ENCODE assay signal across 11 mouse cellular contexts in the genomic region with DNA sequence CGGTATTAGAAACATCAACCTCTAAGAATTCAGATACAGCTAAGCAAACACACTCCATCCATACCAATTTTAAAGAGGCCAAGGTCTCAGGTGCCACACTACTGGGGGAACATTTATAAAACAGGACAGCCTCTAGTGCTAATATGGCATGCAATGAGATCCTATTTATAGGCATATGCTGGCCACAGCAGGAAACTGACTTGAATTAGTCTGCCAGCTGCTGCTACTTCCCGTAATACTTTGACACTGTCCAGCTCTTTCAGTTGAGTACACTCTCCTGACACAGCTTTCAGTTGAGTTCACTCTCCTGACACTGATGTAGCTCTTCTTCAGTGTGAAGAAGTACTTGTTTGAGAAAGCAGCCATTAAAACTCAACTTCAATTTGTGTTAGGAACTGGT.
DNase-seq lines count a peak whose midpoint lies in the region; ATAC-seq and TF ChIP-seq lines count a peak whose summit lies in the region.
"Had no signal": no experiment of that assay in that cellular context is flagged by ENCODE, and none has a peak within 500 bp of the region (broad histone marks: within the 10 kb centered on the region; RNA-seq: fewer than 3 reads in every experiment).

No protein-coding gene starts in this region.

- peak; percentile 90 for DNase-seq in 416B (ENCODE audit: low read depth)
- DNase-seq in brain, embryonic 14.5 days (ENCODE audit: low read depth): peak; percentile 42
- DNase-seq in heart, postnatal 14 days: peak; percentile 7 to 41
- no peak for DNase-seq in left cerebral cortex, adult 18-20 months (ENCODE audit: low spot score in 2 of 2)
- DNase-seq in layer of hippocampus, adult 9-11 months: no peak
- no peak for DNase-seq in ovary, postnatal 14 days (ENCODE audit: low spot score)
- DNase-seq: cerebellum, postnatal 36 days; kidney, adult 11 months had no signal

- no peaks in the 10 kb centered on the region for H3K36me3 ChIP-seq in hindbrain, embryonic 12.5 days
- no peaks in the 10 kb centered on the region for H3K36me3 ChIP-seq in hindbrain, embryonic 13.5 days

- H3K4me1 ChIP-seq in hindbrain, embryonic 12.5 days: 0 out of 2 replicates have a peak, but pooled peaks cover 2% of the 10 kb centered on the region
- H3K4me1 ChIP-seq in hindbrain, embryonic 13.5 days (replicated peaks): peaks cover 8% of the 10 kb centered on the region; the same call in 1 of the 2 replicates
- H3K4me1 ChIP-seq: forebrain, embryonic 15.5 days had no signal

- no peak for TF ChIP-seq CTCF in brain, embryonic 14.5 days (IDR thresholded peaks at IDR 0.05; ENCODE audit: borderline replicate concordance, extremely low read depth, insufficient read depth, insufficient read length)

- H3K4me3 ChIP-seq in hindbrain, embryonic 12.5 days: no peak overlapping the region
- no peak overlapping the region for H3K4me3 ChIP-seq in hindbrain, embryonic 13.5 days
- H3K4me3 ChIP-seq: forebrain, embryonic 15.5 days had no signal

- WGBS in hindbrain, embryonic 12.5 days: 46% methylated on average over 2 of the region's 2 CpGs
- 44% methylated on average over 2 of the region's 2 CpGs for WGBS in hindbrain, embryonic 13.5 days

- no peak for TF ChIP-seq POLR2A in brain, embryonic 14.5 days (IDR thresholded peaks at IDR 0.05; ENCODE audit: borderline replicate concordance, extremely low read depth, insufficient read depth, insufficient read length, poor library complexity, severe bottlenecking)

- no peak overlapping the region for H3K9ac ChIP-seq in hindbrain, embryonic 12.5 days
- H3K9ac ChIP-seq in hindbrain, embryonic 13.5 days: no peak overlapping the region
- H3K9ac ChIP-seq: forebrain, embryonic 15.5 days had no signal

- H3K4me2 ChIP-seq in hindbrain, embryonic 12.5 days (replicated peaks): no peak overlapping the region
- no peak overlapping the region for H3K4me2 ChIP-seq in hindbrain, embryonic 13.5 days
- H3K4me2 ChIP-seq: forebrain, embryonic 15.5 days had no signal

- ATAC-seq in hindbrain, embryonic 12.5 days (ENCODE audit: low FRiP score): peak; percentile 61
- ATAC-seq in hindbrain, embryonic 13.5 days (ENCODE audit: low FRiP score): no peak
- ATAC-seq: forebrain, embryonic 15.5 days had no signal

- intact Hi-C loops in heart, postnatal 14 days (cut with DNase I): loop anchor here (5.0 kb wide), 1 partner anchor 46 kb away; no protein-coding TSS in a partner anchor

- no peaks in the 10 kb centered on the region for H3K27me3 ChIP-seq in hindbrain, embryonic 12.5 days
- no peaks in the 10 kb centered on the region for H3K27me3 ChIP-seq in hindbrain, embryonic 13.5 days
- H3K27me3 ChIP-seq: forebrain, embryonic 15.5 days had no signal

- H3K27ac ChIP-seq in hindbrain, embryonic 12.5 days: no peak overlapping the region
- H3K27ac ChIP-seq in hindbrain, embryonic 13.5 days: no peak overlapping the region
- H3K27ac ChIP-seq: forebrain, embryonic 15.5 days had no signal

- H3K9me3 ChIP-seq in hindbrain, embryonic 12.5 days (replicated peaks): no peaks in the 10 kb centered on the region
- no peaks in the 10 kb centered on the region for H3K9me3 ChIP-seq in hindbrain, embryonic 13.5 days
- H3K9me3 ChIP-seq: forebrain, embryonic 15.5 days had no signal

Comparison
In these comparisons a context has a peak if more than half of its experiments do, and no peak if none do; other contexts are left out.
1. DNase-seq: peak in 416B (single experiment), brain, embryonic 14.5 days (single experiment) and heart, postnatal 14 days (2 of 2); none in left cerebral cortex, adult 18-20 months (0 of 2), layer of hippocampus, adult 9-11 months (single experiment) and ovary, postnatal 14 days (single experiment).